Mouse (Mus musculus): Measurements from ENCODE around the gene Vgll1. TPM values are rescaled to one million over a fixed set of nuclear protein-coding genes. Genes with fewer than 3 reads are reported as not detected.

Gene Vgll1
- polyA plus RNA-seq, 1 experiment from 2014 or later, result not detected

DNA sequence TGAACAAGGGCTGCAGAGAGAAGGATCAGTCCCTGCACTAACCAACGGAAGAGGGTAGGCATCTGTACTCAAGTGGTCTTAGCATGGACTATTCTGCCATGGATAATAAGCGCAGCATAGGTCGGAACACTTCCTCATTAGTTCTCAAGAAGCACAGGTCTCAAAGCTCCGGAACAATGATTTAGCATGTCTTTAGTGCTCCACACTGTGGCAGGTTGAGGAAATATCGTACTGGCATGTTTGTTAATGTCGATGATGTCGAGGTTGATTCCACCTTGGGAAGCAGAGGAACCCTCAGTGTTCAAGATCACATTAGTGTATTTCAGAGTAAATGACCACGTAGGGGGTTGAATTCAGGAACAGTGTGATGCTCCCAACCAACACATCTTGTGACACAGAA is 30.2 kb downstream of the Vgll1 start:
- Histone ChIP-seq H3K9me3 (ENCODE audit: control insufficient read depth, low read length) (no peaks in the 10 kb centered on the region), H3K4me3 (ENCODE audit: low read depth, low read length) (no peak overlapping the region), H3K27me3 (ENCODE audit: control insufficient read depth, insufficient read depth, low read length) (no peaks in the 10 kb centered on the region), H3K4me2 (ENCODE audit: low read depth, low read length) (no peak overlapping the region), H3K4me1 (ENCODE audit: control insufficient read depth, insufficient read depth, low read length) (no peaks in the 10 kb centered on the region), H3K9ac (replicated peaks; ENCODE audit: low read depth, low read length) (no peak overlapping the region), H3K27ac (ENCODE audit: low read depth, low read length) (no peak overlapping the region), H3K36me3 (ENCODE audit: control insufficient read depth, insufficient read depth, low read length) (no peaks in the 10 kb centered on the region)
- WGBS, result 80% methylated on average over 8 of the region's 8 CpGs
- ATAC-seq (ENCODE audit: low read depth), result no peak

DNA sequence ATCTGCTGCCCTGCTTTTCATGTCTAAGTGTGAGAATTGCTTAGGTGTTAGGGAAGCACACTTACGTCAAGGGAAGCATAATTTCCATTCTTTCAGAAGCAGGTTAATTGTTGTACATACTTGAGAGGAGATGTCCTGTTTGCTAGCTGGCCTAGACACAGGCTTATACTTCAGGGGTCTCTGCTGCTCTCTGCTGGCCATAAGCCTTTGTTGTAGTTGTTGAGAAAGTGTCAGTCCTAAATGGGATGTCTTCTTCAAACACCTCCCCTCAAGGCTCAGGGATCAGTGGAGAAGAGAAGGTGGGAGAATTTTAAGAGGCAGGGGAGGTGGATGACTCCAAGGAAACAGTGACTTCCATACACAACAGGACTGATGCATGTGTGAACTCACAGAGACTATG is 32.9 kb downstream of the Vgll1 start:
- Histone ChIP-seq H3K4me1 (ENCODE audit: control insufficient read depth, insufficient read depth, low read length) (no peaks in the 10 kb centered on the region), H3K4me2 (ENCODE audit: low read depth, low read length) (no peak overlapping the region), H3K9ac (replicated peaks; ENCODE audit: low read depth, low read length) (no peak overlapping the region), H3K4me3 (ENCODE audit: low read depth, low read length) (no peak overlapping the region), H3K9me3 (ENCODE audit: control insufficient read depth, low read length) (no peaks in the 10 kb centered on the region), H3K36me3 (ENCODE audit: control insufficient read depth, insufficient read depth, low read length) (no peaks in the 10 kb centered on the region), H3K27me3 (ENCODE audit: control insufficient read depth, insufficient read depth, low read length) (no peaks in the 10 kb centered on the region), H3K27ac (ENCODE audit: low read depth, low read length) (no peak overlapping the region)
- no peak for ATAC-seq (ENCODE audit: low read depth)
- 93% methylated on average over 1 of the region's 1 CpGs for WGBS

DNA sequence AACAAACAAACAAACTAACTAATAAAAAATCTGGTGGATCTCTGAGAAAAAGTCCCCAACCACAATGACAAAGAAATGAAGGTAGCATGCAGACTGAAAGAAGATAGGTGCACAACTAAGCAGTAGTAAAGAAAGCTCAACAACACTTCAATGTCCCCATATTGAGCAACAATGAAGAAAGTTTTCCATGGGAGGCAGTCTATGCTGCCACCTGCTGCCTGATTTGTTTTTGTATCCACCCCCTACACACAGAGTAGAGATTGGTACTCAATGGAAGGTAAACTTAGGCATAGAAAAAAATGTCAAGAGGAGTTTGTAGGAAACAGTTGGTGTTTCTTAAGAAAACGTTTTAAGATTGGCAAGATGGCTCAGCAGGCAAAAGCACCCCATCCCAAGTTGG is 42.7 kb downstream of the Vgll1 start:
- no peak for ATAC-seq (ENCODE audit: low read depth)
- Histone ChIP-seq H3K9me3 (ENCODE audit: control insufficient read depth, low read length) (no peaks in the 10 kb centered on the region), H3K4me2 (ENCODE audit: low read depth, low read length) (no peak overlapping the region), H3K36me3 (ENCODE audit: control insufficient read depth, insufficient read depth, low read length) (no peaks in the 10 kb centered on the region), H3K27ac (ENCODE audit: low read depth, low read length) (no peak overlapping the region), H3K4me3 (ENCODE audit: low read depth, low read length) (no peak overlapping the region), H3K9ac (replicated peaks; ENCODE audit: low read depth, low read length) (no peak overlapping the region), H3K4me1 (ENCODE audit: control insufficient read depth, insufficient read depth, low read length) (no peaks in the 10 kb centered on the region), H3K27me3 (ENCODE audit: control insufficient read depth, insufficient read depth, low read length) (no peaks in the 10 kb centered on the region)
- WGBS, result 42% methylated on average over 1 of the region's 1 CpGs

DNA sequence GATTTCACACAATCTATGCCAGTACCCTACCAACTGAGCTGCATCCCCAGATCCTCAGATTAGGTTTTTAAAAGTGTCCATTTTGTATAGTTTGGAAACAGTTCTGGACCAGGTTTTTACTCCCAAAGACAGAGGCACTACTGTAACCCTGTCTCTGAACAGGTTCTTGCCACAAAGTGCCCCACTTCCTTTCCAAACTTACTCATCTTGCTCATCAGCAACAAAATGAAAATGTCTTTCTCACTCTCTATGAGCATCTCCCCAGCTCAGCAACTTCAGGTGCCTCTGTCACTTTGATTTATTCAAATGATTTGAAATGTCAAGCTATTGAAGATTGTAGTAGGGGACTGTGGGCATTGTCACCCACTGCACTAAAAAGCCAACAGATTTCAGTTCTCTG is 49.7 kb downstream of the Vgll1 start:
- no peaks in the 10 kb centered on the region for H3K4me1 ChIP-seq (ENCODE audit: control insufficient read depth, insufficient read depth, low read length)
- no peak overlapping the region for H3K9ac ChIP-seq (replicated peaks; ENCODE audit: low read depth, low read length)
- no peak overlapping the region for H3K4me2 ChIP-seq (ENCODE audit: low read depth, low read length)
- H3K27me3 ChIP-seq (ENCODE audit: control insufficient read depth, insufficient read depth, low read length), result no peaks in the 10 kb centered on the region
- H3K27ac ChIP-seq (ENCODE audit: low read depth, low read length), result no peak overlapping the region
- no peak overlapping the region for H3K4me3 ChIP-seq (ENCODE audit: low read depth, low read length)
- H3K36me3 ChIP-seq (ENCODE audit: control insufficient read depth, insufficient read depth, low read length), result no peaks in the 10 kb centered on the region
- H3K9me3 ChIP-seq (ENCODE audit: control insufficient read depth, low read length), result no peaks in the 10 kb centered on the region
- no peak for ATAC-seq (ENCODE audit: low read depth)

DNA sequence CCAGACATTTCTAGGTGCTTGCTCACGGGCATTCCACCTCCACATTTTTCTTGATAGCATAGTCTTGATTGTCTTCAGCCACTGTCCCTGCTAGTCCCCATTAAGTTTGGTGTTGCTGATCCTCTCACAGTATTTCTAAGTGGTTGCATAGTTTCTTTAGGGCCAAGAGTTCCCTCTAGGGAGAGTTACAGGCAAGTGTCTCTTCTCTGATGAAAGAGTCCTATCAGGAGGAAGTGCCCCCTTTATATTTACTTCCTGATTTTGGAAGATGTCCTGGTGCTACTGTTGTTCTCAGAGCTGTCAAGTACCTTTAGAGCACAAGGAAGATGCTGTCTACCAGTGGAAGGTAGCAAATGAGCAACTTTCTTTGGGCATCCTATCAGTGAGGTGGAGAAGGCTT is 65.6 kb downstream of the Vgll1 start:
- no peak overlapping the region for H3K4me3 ChIP-seq (ENCODE audit: low read depth, low read length)
- no peak overlapping the region for H3K9ac ChIP-seq (replicated peaks; ENCODE audit: low read depth, low read length)
- ATAC-seq (ENCODE audit: low read depth), result no peak
- no peaks in the 10 kb centered on the region for H3K27me3 ChIP-seq (ENCODE audit: control insufficient read depth, insufficient read depth, low read length)
- no peaks in the 10 kb centered on the region for H3K9me3 ChIP-seq (ENCODE audit: control insufficient read depth, low read length)
- H3K4me2 ChIP-seq (ENCODE audit: low read depth, low read length), result no peak overlapping the region
- WGBS, result 88% methylated on average over 1 of the region's 1 CpGs
- H3K27ac ChIP-seq (ENCODE audit: low read depth, low read length), result no peak overlapping the region
- no peaks in the 10 kb centered on the region for H3K36me3 ChIP-seq (ENCODE audit: control insufficient read depth, insufficient read depth, low read length)
- no peaks in the 10 kb centered on the region for H3K4me1 ChIP-seq (ENCODE audit: control insufficient read depth, insufficient read depth, low read length)

Other genes with a start within 250 kb of the Vgll1 start
- gene Adgrg4, start 217.9 kb upstream of the Vgll1 start, polyA plus RNA-seq (2014; fragmentation: Nextera tagmentation; extraction: Ambion mirVana), result 0.03 and 0.04 TPM in 2 replicates
- gene Brs3, start 45.0 kb upstream of the Vgll1 start, polyA plus RNA-seq (2014; fragmentation: Nextera tagmentation; extraction: Ambion mirVana), result 0.09 TPM in 1 of 2 replicates, not detected in the other
- gene Htatsf1, start 34.5 kb upstream of the Vgll1 start, polyA plus RNA-seq (2014; fragmentation: Nextera tagmentation; extraction: Ambion mirVana), result 83.9 and 87.0 TPM in 2 replicates
- not detected in 2 replicates for gene Cd40lg, start 124.0 kb downstream of the Vgll1 start, polyA plus RNA-seq (2014; fragmentation: Nextera tagmentation; extraction: Ambion mirVana)